Mouse (Mus musculus) adrenal gland, postnatal 36 days (tissue): ENCODE measurements around the gene Lgi1. TPM values are rescaled to one million over a fixed set of nuclear protein-coding genes. Genes with fewer than 3 reads are reported as not detected.

ENCODE experiments used
- DNase-seq, 2 experiments: peaks; one replicate each; pipeline ENCODE4 v3.0.0; 2021; ENCODE audit warnings: mixed read lengths in 1 of 2
- long read RNA-seq, 2 experiments: library from polyadenylated mRNA; stranded (forward); transcript quantifications; one replicate each; pipeline ENCODE4 v2.0.0; 2021; ENCODE audit warnings: borderline sequencing depth in 2 of 2
- total RNA-seq, 2 experiments: library from RNA; stranded (reverse); gene quantifications; 2 replicates each; pipeline ENCODE4 v1.2.3; 2021

Lgi1 gene
- total RNA-seq, result under 1 TPM; 0.56 to 0.99 TPM
- long read RNA-seq, experiment 1, result 0 reads
- long read RNA-seq, experiment 2, result 0 reads

DNA sequence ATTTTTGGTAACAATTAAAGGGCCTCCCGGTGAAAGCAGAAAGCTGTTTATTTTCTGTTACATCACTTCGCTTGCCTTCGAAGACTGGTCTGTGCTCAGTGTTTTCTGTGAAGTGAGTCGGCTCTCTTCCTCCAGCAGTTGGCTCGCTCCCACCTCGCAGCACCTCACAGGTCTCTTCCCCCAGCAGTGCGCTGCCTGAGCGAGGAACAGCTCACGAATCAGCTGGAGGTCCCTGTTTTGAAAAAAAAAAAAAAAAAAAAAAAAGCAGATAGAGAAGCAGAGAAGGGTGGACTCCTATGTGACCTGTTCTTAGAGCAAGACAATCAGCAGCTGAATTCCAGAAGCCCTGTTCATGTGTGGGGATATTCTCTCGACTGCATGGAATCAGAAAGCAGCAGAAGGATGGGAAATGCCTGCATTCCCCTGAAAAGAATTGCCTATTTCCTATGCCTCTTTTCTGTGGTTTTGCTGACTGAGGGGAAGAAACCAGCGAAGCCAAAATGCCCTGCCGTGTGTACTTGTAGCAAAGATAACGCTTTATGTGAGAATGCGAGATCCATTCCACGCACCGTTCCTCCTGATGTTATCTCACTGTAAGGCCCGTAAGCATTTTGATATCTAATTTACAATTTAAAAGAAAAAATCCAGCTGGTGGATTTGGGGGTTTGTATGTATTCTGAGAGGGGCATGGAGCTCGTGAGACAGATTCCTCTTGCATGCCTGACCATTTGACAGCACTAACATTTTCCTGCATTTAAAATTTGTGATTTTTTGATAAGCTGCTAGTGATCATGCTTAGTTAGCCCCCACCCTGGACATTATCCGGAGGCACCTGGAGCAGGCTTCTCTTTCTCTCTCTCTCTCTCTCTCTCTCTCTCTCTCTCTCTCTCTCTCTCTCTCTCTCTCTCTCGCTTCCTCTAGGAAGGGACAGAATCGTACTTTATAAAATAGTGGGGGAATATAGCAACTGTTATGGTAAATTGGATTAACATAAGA, at the start of gene Lgi1:
Lgi1 (plus strand) TSS at position 32 of the 996 bp plus-strand sequence.
- DNase-seq, result peak in 1 of 2 experiments; percentile 4

DNA sequence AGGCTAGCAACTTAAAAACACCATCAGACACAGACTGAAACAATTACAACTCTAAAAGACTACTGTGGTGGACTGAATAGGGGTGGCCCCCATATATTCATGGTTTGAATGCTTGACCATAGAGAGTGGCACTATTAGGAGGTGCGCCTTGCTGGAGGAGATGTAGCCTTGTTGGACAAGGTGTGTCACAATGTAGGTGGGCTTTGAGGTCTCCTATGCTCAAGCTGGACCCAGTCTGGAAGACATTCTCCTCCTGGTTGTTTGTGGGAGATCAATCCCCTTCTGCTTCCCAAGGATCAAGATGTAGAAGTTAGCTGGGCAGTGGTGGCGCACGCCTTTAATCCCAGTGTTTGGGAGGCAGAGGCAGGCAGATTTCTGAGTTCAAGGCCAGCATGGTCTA, 46.6 kb upstream of the Lgi1 start:
- no peak for DNase-seq

DNA sequence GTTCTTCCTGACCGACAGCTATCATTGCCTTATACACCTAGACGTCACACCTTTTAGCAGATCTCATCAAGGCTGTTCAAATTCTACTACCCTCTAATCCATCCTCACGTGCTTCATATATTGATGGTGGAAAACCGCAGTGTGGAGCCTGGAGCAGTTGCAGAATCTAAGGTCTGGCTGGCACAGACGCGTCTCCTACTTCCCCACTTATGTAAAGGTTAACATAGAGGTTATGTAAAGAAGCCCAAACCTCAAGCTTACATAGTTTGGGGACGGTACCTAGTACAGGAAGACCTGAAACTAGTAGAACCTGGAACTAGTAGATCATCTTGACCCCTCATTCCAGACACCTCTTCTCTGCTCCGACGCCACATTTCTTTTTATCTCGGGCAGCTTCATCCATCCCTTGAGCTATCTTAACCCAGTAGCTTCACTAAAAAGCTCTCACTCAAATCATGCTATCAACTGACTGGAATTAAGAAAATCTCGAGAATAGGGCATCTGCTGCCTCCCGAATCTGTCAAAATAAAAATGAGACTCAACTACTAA, 40.9 kb upstream of the Lgi1 start:
- no peak for DNase-seq

DNA sequence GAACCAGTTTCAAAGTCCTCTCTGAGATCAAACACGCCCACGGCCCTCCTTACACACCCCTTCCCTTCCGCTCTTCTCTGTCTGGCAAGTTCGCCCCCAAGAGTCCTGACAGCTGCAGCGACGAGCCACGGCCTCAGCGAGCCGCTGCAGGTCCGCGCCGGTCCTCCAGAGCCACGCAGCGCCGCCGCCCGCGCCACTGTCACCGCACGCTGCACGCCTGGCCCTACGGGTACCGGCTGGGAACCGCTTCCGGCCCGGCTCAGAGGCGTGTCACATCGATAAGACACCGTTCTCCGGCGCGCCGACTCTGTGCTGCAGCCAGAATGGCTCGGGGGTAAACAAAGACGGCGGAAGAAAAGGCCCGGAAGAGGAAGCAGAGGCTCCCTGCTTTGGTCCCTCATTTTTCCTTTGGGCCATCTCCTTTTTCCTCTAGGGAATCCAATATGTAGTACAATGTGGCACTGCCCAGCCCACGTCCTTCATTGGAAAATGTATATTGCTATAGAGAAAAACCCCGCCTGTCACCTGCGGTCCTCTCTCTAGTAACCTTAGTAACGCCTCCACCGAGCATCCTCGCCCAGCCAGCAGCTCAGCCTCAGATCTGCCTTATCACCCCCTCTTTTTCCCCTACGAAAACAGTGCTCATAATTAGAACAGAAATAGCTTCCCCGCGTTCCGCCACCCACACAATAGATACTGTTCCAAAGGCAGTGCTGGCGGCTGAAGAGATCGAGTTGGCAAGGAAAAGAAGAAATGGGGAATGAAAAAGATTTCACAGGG, 40.2 kb upstream of the Lgi1 start, which contains the start of gene Fra10ac1:
Fra10ac1 (minus strand) TSS at position 252 of the 780 bp plus-strand sequence.
- peak; percentile 94 for DNase-seq

DNA sequence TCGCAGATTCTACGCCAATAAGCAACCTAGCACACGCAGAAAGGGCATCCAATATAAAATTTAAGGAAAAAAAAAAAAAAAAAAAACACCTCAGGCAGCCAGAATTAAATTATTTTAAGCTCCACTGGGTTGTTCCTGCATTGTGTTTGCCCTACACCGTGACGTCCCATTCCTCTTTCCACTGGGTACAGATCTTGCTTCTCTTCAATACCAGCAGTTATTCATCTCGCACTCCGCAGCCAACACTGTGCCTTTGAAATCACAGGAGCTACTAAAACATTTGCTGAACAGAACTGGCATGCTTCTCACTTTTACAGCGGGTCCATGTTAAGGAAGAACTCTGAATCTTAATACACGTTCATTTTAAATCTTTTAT, 39.7 kb upstream of the Lgi1 start:
- no peak for DNase-seq

DNA sequence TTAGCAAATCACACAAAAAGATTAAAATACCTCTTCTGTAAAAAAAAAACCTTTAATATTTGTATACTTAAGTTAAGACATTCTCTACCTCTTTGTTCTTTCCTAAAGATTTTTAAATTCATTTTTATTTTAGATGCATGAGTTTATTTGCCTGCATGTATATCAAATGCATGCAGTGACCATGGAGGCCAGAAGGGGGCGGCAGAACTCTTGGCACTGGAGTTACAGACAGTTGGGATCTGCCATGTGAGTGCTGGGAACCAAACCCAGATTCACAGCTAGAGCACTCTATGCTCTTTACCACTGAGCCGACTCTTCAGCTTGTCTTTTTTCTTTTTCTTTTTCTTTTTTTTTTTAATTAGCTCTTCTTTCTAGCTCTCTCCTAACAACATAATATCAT, 35.6 kb upstream of the Lgi1 start:
- no peak for DNase-seq

DNA sequence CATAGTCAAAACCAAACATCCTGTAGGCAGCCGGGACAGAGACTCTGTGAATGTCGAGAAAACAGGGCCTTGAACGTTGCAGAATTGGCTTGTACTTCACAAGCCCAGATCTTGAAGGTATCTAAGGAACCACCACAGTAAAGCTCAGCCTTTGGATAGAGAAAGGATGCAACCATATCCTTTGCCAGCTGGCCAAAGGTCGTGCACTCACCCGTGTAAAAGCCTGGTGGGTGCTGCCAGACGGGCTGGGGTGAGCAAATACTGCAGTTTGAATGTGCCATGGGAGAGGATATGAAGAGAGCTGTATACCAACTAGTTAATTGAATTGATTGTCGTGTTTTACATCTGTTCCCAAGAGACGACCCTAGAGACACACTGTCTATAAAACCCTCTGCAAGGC, 32.2 kb upstream of the Lgi1 start:
- no peak for DNase-seq

DNA sequence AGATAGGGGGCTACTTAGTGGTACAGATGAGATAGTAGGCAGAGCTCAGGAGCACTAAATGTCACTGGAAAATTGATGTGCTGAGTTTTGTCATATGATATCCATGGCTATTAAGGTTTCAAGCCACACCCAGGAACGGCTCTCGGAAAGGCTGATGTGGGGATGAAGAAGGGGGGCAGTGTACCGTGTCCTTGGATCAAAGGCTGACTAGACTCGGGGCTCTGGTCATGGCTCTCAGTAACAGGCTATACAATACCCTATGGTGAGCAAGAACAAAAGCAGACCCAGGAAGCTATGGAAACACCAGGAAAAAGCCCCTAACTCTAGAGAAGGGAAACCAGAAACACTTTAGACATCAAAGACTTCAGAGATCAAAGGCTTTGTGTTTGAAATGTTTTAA, 31.8 kb upstream of the Lgi1 start:
- DNase-seq, result no peak

DNA sequence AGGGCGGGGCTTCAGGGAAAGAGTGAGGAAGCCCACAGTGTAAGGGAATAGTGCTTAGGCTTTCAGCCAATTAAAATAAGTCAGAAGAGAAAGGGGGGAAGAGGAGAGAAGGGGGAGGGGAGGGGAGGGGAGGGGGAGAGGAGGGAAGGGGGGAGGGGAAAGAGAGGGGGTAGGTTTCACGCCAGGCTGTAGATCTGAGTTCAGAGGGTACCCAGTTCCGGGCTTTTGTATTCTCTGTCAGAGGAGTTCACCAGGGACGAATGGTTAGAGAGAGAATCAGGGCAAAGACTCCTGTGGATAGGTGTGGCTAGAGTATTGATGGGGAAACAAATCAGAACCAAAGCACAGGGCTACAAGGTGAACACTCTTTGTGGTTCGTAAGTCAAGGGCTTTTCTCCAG, 27.8 kb upstream of the Lgi1 start:
- DNase-seq, result no peak

DNA sequence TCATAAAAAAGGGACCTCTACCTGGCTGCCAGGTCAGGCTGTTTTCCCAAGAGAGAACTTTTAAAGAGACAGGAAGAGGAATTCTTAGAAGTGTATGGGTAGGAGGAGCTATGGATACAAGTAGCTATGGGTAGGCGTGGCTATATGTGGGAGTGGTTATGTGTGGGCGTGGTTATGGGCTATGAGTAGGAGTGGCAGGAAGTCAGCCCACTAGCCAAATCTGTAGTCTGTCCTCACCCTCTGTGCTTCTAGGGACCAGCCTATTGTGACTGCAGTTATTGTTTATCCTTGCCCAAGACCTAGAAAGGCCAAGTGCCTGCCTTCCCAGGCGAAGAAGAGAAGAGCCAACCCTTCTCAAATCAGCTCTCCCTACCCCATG, 26.5 kb upstream of the Lgi1 start:
- no peak for DNase-seq

DNA sequence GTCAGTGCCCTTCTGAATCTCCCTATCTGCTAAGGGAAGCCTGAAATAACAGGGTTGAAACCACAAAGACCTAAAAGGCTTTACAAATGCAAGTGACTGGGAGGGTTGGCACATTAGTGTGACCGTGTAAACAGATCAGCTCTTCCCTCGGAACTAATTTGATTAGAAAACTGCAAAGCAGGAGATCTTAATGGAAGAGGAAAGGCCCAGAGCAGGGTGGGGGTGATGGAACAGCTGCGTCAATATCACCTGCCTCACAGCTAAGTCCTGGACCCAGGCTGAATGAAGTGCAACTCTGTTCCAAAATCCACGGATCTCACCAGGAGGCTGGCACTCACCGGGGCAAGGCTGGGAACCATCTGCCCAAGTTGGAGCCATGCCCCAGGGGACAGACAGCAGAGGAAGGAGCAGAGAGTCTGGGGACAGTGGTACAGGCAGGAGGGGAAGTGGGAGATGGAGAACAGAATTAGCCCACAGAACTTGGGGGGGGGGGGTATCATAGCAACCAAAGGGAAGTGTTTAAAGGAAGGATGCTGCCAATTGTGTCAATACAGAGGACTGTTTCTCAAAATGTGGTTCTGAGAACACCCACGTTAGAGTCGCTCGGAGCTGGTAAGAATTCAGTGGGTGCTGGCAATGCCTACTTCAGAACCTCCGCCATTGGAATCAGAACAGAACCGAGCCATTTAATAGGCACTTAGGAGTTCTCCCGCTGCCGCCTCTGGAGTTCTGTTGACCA, 26.0 kb upstream of the Lgi1 start:
- DNase-seq, result no peak

DNA sequence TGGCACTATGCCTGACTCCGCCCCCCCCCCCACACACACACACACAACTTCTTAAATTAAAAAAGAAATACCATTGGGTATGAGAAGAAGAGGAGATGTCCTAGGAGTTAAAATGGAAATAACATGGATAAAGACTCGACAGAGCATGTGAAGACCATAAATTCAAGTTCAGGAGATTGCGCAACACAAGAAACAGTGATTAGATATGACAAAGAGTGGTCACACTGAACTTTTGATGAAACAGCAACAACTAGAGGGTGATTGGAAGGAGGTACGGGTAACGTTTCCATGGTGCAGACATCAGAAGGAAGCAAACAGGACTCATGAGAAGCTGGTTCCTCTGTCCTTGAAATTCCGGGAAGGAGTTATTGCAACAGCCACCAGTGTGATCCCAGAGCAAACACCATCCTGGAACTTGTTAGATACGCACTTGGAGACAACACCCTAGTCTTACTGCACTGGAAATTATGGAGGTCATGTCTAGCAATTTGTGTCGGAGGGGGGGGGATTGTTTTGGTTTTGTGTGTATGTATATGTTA, 22.0 kb upstream of the Lgi1 start:
- DNase-seq, result no peak

DNA sequence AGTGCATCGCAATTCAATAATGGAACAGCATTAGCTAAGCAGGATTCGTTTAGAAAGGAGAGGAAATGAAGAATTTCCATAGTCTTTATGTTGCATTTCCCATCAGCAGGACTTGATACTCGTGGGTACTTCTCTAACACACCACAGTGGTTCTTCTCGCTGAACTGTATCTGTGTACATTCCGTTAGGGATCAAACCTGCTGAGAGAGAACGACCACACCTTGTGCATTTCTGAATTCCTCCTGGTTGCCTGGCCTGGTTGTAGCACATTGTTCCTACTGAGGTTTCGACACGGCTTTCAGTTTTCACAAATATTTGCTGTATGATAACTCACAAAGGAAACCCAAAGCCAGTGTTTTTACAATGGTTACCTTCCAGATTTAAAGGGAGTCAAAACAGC, 19.6 kb upstream of the Lgi1 start:
- DNase-seq, result no peak

DNA sequence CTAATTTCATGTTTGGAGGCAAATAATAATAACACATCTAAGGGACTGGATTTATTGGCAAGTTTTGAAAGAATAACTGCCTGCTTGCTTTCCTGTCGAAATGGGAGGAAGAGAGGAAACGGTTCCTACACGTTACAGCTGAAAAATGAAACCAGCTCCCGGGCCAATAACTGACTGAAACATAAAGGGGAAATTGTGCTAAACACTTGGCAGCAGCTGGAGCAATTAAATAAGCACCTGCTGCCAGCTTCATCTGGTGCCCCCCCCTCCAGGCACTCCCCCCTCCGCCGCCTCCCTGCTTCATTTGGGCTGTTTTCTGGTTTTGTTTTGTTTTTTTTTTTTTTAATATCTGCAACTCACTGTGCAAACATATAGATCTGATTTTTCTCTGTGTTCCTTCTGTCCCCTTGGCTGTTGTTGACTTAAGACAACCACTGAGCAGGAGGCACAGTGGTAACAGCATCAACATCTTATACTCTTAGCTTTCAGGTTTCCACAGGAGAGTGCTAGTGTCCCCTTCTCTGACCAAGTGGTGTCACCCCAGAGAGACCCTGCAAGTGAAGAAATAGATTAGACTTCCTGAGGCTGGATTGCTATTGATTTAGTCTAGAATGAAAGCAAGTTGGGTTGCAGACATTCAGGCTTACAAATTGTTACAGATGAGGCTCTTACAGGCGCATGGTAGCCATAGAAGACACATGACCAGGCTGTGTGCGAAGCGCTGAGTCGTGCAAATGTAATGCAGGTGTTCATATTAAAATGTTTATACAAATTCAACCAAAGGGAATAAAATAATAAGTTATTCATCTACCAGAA, 18.8 kb upstream of the Lgi1 start:
- DNase-seq, result no peak

DNA sequence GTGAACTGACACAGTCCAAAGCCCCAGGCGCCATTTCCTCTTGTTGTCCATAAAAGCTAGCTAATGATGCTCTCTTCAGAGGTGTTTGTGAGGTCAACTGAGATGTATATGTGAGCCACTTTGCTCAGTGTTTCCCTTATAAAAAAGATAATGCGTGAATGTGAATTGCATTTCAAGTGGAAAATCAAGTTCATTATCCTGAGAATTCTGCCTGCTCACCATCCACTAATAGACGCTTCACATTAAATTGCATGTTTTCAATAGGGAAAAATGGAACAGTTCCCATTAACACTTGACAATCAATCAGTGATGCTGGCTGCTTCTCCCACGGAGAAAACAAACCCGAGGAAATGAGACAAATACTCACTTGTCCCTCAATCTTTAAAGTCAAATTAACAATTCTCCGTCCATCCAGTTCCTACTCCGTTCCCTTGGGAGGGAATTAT, 18.1 kb upstream of the Lgi1 start:
- no peak for DNase-seq

DNA sequence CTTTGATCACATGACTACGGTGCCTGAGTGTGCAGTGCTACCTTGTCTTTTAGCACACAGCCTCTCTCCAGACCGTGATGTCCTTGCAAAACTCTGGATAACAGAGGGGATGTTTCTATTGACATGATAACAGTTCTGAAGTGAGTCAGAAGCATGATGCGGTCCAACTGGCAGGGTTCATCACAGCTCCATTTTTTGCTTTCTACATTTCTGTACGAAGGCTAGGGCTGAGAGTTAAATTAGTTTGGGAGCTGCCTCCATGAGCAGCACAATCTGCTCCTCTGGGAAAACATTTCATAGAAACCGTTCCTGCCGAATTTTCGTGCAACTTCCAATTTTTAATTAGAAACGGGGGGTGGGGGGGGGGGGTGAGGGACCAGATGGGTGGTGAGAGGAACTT, 14.7 kb upstream of the Lgi1 start:
- DNase-seq, result no peak

DNA sequence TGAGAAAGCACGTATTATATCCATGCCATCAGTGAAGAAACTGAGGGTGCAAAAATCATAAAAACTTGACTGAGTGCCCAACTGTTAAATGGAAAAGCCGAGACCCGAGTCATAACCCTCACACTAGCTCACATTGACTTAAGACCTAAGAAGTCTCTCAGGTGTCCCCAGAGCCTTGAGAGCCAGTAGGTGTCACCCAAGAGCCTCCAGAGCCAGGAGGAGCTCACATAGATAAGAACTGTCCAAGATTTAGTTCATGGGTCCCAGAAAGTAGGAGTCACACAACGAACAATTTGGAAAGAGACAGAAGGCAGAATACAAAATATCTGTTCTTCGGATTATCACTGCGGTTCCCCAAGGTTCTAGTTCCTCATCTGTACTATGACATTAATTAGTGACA, 10.5 kb upstream of the Lgi1 start:
- peak; percentile 46 to 55 for DNase-seq

DNA sequence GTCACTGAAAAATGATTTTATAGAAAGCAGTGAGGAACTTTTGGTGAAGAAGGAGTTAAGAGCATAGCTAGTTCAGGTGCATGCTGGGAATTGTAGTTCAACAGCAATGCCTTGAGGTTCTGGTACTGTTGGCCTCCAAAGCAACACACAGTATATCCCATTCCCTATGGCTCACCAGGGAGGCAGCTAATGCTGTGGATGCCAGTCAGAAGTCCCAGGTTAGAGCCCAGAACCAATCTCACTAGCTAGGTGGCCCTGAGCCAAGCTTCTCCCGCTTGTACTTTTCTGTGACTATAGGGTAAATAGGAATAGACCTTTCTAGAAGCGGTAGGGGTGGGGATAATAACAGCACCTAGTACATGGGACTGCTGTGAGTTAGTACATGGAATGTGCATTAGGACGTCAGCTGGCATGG, 5.7 kb upstream of the Lgi1 start:
- no peak for DNase-seq

DNA sequence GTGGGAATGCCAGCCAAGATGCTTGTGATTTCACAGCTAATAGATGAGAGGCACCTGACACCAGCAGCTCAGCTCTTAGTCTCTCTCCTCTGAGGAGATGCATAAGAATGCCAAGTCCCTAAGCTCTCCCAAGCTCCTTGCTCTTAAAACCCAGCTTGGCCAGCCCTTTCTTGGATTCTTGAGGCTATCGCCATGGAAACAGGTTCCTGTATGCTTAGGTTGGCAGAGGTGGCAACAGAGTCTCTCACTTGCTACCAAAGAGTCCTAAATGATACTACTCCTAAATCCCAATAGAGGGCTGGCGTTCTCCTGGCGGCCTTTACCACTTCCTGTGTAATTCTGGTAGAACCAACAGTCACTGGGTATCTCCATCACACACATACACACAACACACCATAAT, 4.9 kb upstream of the Lgi1 start:
- DNase-seq, result no peak

DNA sequence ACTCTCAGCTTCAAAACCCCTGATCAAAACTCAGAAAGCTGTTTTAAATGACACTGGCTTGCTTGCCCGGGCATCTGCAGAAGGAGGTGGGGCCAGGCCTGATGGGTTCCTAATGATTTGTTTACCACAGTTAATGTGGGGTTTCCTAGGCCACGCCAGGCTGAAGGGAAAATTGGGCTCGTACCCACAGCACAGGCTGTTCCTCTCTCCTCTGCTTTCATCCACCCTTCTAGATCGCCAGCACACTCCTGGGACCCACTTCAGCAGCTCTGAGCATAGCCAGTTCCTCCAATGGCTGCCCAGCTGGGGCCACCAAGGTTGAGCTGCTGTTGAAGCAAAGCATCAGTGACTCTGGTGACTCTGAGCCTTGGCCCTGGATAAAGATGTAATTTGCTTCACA, 4.0 kb upstream of the Lgi1 start:
- no peak for DNase-seq

DNA sequence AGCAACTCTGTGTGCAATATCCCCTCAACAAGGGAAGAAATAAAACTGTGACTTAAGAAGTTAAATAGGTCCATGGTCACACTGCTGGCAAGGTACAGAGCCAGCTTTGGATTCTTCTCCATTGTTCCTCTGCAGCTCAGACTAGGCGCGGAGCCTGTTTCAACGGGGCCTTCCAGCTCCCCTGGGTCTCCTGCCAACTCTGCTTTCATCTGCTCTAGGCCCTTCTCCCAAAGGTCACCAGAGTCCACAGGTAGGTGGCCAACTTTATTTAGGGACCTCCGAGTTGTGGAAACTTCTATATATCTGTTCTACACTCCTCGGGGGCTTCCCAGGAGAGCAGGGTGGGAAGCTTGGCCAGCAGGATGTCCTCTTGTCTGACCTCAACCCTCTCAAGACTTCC, 3.0 kb upstream of the Lgi1 start:
- no peak for DNase-seq
